Mouse (Mus musculus) G1E (cell line): ENCODE data around the gene Pea15a. TPM values are rescaled to one million over a fixed set of nuclear protein-coding genes. Genes with fewer than 3 reads are reported as not detected.
"Not testable (repeated sequence)": the region's sequence is repeated elsewhere in the genome, so short reads cannot be mapped to it uniquely, and the experiment has no call there.

Source experiments
- ATAC-seq: 2 replicates; pipeline ENCODE4 v1.8.0; 2016; ENCODE audit warnings: mild to moderate bottlenecking; ENCODE audit not compliant: insufficient number of reproducible peaks, poor library complexity, low FRiP score, severe bottlenecking; ENCODE audit errors: extremely low read depth
- DNase-seq: peaks from one replicate; pipeline ENCODE4 v3.0.0; 2012; ENCODE audit warnings: low spot score
- H3K27me3 ChIP-seq: 2 replicates; pipeline ENCODE4 v1.6.1; 2012; ENCODE audit warnings: mild to moderate bottlenecking, low read length, inconsistent platforms; ENCODE audit not compliant: insufficient read depth
- H3K36me3 ChIP-seq: replicated peaks from 2 replicates; pipeline ENCODE3; 2012; ENCODE audit warnings: mild to moderate bottlenecking, inconsistent platforms
- H3K4me1 ChIP-seq: 2 replicates; pipeline ENCODE4 v1.6.1; 2012; ENCODE audit warnings: low read depth, low read length, inconsistent platforms, mixed read lengths; ENCODE audit not compliant: insufficient read depth
- H3K4me3 ChIP-seq: 2 replicates; pipeline ENCODE4 v1.5.1; 2012; ENCODE audit warnings: low read depth, mild to moderate bottlenecking, inconsistent platforms, low read length, moderate library complexity, mixed read lengths
- H3K9me3 ChIP-seq: replicated peaks from 2 replicates; pipeline ENCODE4 v1.6.1; 2012; ENCODE audit warnings: inconsistent platforms
- CTCF ChIP-seq: IDR thresholded peaks from 2 replicates; pipeline ENCODE4 v1.5.1; 2012; ENCODE audit warnings: low read depth, low read length, inconsistent platforms, mixed read lengths
- GATA1 ChIP-seq: IDR thresholded peaks from 2 replicates; pipeline ENCODE4 v1.6.1; 2012; ENCODE audit warnings: borderline replicate concordance, low read length, inconsistent platforms, mixed read lengths
- GATA2 ChIP-seq: IDR thresholded peaks from 2 replicates; pipeline ENCODE4 v1.6.1; 2012; ENCODE audit warnings: low read depth, low read length, inconsistent platforms, borderline replicate concordance
- POLR2AphosphoS5 ChIP-seq: IDR thresholded peaks from 2 replicates; pipeline ENCODE4 v1.6.1; 2012; ENCODE audit warnings: low read depth, low read length, inconsistent platforms; ENCODE audit not compliant: insufficient replicate concordance
- TAL1 ChIP-seq: conservative IDR thresholded peaks from 2 replicates; pipeline ENCODE4 v1.6.1; 2012; ENCODE audit warnings: low read depth, low read length, inconsistent platforms, mixed read lengths
- polyA plus RNA-seq: library from polyadenylated mRNA; stranded (reverse); fragments of >175 nt; gene quantifications from 2 replicates; pipeline ENCODE4 v1.2.3, GENCODE M21; 2012
- total RNA-seq, 2 experiments: library from RNA; stranded (forward) in 1 of 2; stranded (reverse) in 1 of 2; fragments of 200-1000 nt in 1 of 2; fragments of >200 nt in 1 of 2; fragmentation: Nextera tagmentation in 1 of 2; gene quantifications; 2 replicates each; pipeline ENCODE4 v1.2.3; 2014 to 2017

Gene Pea15a
- 5.9 and 7.4 TPM in 2 replicates for total RNA-seq (2014; fragmentation: Nextera tagmentation)
- total RNA-seq (2017) = 9.4 and 10.4 TPM in 2 replicates
- polyA plus RNA-seq = 3.2 and 4.0 TPM in 2 replicates

DNA sequence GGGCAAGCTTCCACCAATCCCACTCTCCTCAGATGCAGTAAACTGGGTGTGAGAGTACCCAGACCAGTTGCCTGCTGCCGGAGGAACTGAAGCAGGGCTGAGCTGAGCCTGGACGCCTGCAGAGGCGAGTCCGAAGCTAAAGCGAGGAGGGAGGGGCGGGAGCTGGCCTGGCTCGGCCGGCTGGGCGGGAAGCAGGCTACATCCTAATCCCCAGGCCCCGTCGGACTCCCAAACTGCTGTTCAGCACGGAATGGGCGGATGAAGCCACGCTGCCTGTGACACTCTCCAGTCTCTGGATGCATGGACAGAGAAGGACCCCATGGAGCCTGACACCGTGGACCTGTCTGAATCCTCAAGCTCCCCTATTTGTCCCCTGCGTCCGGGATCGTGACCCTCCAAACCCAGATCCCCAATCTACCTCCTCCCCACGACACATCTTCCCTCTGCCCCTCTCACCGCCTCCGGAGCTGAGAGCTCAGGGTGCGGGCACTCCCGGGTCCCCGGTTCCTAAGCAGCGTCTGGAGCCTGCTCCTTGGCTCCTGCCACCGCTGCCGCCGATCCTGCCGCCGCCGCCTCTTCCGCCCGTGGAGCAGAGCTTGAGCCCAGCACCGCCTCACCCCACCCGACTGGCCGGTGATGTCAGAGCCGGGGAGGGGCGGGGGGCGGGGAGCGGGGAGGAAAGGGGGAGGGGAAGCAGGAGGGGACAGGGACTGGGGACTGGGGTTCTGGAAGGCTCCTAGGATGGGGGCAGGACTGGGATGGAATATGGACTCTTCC is at the start of gene Pea15a:
TSS of gene Pea15a (minus strand) at position 664 of the 777 bp plus-strand sequence.
- DNase-seq (peak; percentile 81), ATAC-seq (peak; percentile 67)
- peak within 1 kb of the TSS; percentile 75 for H3K4me3 ChIP-seq
- H3K9me3 ChIP-seq = no peaks in the 10 kb centered on the region
- peaks cover 8% of the 10 kb centered on the region for H3K27me3 ChIP-seq
- H3K4me1 ChIP-seq = peaks cover 26% of the 10 kb centered on the region
- H3K36me3 ChIP-seq = peaks cover 39% of the 10 kb centered on the region
- TF ChIP-seq GATA1 = no peak
- no peak for TF ChIP-seq CTCF
- no peak for TF ChIP-seq GATA2
- TF ChIP-seq TAL1 = no peak
- TF ChIP-seq POLR2AphosphoS5 = no peak

DNA sequence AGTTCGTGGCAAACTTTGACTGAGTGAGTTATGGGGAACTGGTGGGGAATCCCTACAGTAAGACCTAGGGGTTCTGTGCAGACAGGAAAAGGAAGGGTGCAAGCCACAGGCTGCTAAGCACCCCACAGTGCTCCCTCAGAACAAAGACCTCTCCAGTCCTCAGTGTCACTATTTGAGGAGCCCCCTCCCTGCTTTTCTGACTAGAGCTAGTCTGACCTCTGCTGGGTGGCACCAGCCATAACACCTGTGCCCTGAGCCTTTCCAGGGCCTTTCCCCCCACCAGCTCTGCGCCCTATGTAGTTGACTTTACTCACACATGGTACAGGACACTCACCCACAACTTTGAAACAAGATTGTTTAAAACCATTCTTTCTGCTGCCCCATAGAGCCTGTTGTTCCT is 41.1 kb upstream of the Pea15a start:
- H3K4me3 ChIP-seq = no peak overlapping the region
- ATAC-seq (0 out of 2 replicates have a peak, but pooled peaks have one; percentile 34), DNase-seq (no peak)
- TF ChIP-seq TAL1 = no peak
- H3K9me3 ChIP-seq = no peaks in the 10 kb centered on the region
- peaks cover 10% of the 10 kb centered on the region for H3K27me3 ChIP-seq
- no peaks in the 10 kb centered on the region for H3K36me3 ChIP-seq
- no peaks in the 10 kb centered on the region for H3K4me1 ChIP-seq

DNA sequence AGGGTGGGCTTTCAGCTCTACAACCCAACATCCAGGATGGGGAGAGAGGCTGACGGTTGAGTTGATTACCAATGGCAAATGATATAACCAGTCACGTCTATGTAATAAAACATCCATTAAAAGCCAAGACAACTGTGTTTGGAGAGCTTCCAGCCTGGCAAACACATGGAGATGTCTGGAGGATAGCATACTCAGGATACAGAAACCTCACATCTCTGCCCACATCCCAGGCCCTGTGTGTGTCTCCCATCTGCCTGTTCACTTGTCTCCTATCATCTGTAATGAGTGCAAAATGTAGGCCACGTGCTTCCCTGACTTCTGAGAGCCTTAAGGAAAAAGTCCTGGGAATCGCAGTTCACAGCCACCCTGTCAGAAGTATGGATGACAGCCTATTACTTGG is 40.6 kb upstream of the Pea15a start:
- DNase-seq = no peak
- ATAC-seq = no peak
- H3K27me3 ChIP-seq = peaks cover 10% of the 10 kb centered on the region
- no peak for TF ChIP-seq TAL1
- no peaks in the 10 kb centered on the region for H3K9me3 ChIP-seq
- no peaks in the 10 kb centered on the region for H3K4me1 ChIP-seq
- H3K36me3 ChIP-seq = no peaks in the 10 kb centered on the region
- no peak overlapping the region for H3K4me3 ChIP-seq

DNA sequence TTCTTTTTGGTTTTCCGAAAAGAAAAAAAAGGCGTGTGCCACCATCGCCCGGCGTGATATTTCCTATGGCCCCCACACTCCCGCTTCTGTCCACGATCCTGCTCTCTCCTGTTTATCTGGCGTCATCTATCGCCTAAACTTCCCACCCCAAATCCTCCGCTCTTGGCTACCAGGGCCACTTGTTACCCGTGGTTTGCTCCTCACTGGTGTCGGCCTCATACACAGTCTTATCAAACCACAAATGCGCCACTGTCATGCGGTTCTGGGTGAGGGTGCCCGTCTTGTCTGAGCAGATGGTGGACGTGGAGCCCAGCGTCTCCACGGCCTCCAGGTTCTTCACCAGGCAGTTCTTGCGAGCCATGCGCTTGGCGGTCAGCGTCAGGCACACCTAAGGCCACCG is 38.0 kb upstream of the Pea15a start:
- H3K4me1 ChIP-seq = not testable (repeated sequence)

DNA sequence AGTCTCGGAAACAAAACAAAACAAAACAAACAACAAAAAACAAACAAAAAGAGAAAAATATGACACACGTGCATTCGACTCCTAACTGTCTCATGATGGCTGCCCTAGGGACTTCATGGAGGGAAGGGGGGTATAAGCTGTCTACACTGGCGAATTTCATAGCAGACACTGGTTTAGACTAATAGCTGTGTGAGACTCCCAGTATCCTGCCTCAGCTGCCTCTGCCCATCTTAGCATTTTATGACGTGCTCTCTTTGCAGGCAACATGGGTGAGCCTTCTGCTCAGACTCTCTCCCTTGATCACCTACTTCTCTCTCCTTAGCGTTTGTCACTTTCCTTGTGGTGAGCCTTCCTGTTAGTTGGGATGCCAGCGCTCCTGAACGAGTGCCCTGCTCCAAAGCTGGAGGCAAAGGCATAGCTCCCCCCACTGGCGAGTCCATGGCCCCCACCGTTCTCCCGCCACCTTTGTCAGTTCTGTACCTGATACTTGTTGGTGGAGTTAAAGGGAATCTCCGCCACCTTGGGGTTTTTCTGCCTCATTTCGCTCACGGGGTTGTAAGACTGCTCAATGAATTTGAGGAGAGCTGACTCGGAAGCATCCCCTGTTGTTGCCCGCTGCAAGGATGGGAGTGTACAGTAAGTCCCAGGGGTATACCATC is 37.1 kb upstream of the Pea15a start:
- no peaks in the 10 kb centered on the region for H3K36me3 ChIP-seq
- peaks cover 10% of the 10 kb centered on the region; the same call in 1 of the 2 replicates for H3K27me3 ChIP-seq
- H3K4me1 ChIP-seq = 0 out of 2 replicates have a peak, but pooled peaks cover 4% of the 10 kb centered on the region
- ATAC-seq = no peak
- no peak for DNase-seq
- no peaks in the 10 kb centered on the region for H3K9me3 ChIP-seq
- TF ChIP-seq POLR2AphosphoS5 (no peak), CTCF (no peak), GATA2 (no peak)
- no peak overlapping the region for H3K4me3 ChIP-seq

More for the DNA sequence above, 38.0 kb upstream of the Pea15a start:
- not testable (repeated sequence) for DNase-seq, H3K36me3 ChIP-seq, ATAC-seq, H3K4me3 ChIP-seq, H3K9me3 ChIP-seq
- peaks cover 10% of the 10 kb centered on the region; the same call in 1 of the 2 replicates for H3K27me3 ChIP-seq

DNA sequence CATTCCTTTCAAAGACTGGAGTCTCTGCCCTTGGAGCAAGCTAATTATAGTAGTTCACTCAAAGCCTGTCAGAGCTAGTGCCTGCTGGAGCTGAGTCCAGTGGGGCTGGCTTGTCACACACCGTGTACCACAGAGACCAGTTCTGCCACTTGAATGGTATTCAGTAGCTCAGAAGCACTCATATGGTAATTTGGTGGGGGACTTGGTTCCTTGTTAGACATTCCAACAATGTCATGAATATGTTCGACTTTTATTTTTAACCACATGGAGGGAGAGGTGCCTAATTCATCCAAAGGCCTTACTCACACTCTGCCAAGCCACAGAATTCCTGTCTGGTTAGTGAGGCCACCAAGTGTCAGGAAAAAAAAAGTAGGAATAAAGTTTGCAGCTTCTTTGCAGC is 35.8 kb upstream of the Pea15a start:
- 0 out of 2 replicates have a peak, but pooled peaks cover 4% of the 10 kb centered on the region for H3K4me1 ChIP-seq
- DNase-seq = no peak

More for the DNA sequence above, 35.8 kb upstream of the Pea15a start:
- Histone ChIP-seq H3K9me3 (no peaks in the 10 kb centered on the region), H3K27me3 (peaks cover 8% of the 10 kb centered on the region; the same call in 1 of the 2 replicates), H3K36me3 (no peaks in the 10 kb centered on the region), H3K4me3 (no peak overlapping the region)
- no peak for TF ChIP-seq POLR2AphosphoS5
- TF ChIP-seq CTCF = no peak
- no peak for TF ChIP-seq GATA1
- no peak for TF ChIP-seq TAL1
- TF ChIP-seq GATA2 = no peak
- no peak for ATAC-seq
